Mouse (Mus musculus) hindbrain, embryonic 12.5 days (tissue): ENCODE data around the gene C1qa. TPM values are rescaled to one million over a fixed set of nuclear protein-coding genes. Genes with fewer than 3 reads are reported as not detected.

Source experiments
- ATAC-seq: fragments of 200-750 bp; cut with Nextera tagmentation; 2 replicates; pipeline ENCODE4 v1.8.0; 2017; ENCODE audit warnings: moderate TSS enrichment; ENCODE audit not compliant: low FRiP score
- H3K27ac ChIP-seq: fragments of 300-500 bp; sonication (generic); 2 replicates; pipeline ENCODE4 v1.5.1; 2016; ENCODE audit warnings: mild to moderate bottlenecking
- H3K27me3 ChIP-seq: fragments of 300-500 bp; sonication (generic); 2 replicates; pipeline ENCODE4 v1.6.1; 2016; ENCODE audit warnings: mild to moderate bottlenecking
- H3K36me3 ChIP-seq: fragments of 300-500 bp; sonication (generic); 2 replicates; pipeline ENCODE4 v1.6.1; 2016; ENCODE audit warnings: mild to moderate bottlenecking
- H3K4me1 ChIP-seq: fragments of 300-500 bp; sonication (generic); 2 replicates; pipeline ENCODE4 v1.6.1; 2016
- H3K4me2 ChIP-seq: fragments of 300-500 bp; sonication (generic); replicated peaks from 2 replicates; pipeline ENCODE4 v1.6.1; 2016; ENCODE audit warnings: mild to moderate bottlenecking
- H3K4me3 ChIP-seq: fragments of 300-500 bp; sonication (generic); 2 replicates; pipeline ENCODE4 v1.5.1; 2016; ENCODE audit warnings: mild to moderate bottlenecking
- H3K9ac ChIP-seq: fragments of 300-500 bp; sonication (generic); 2 replicates; pipeline ENCODE4 v1.6.1; 2016; ENCODE audit warnings: mild to moderate bottlenecking, moderate library complexity
- H3K9me3 ChIP-seq: fragments of 300-500 bp; sonication (generic); replicated peaks from 2 replicates; pipeline ENCODE4 v1.6.1; 2016; ENCODE audit warnings: mild to moderate bottlenecking
- WGBS: fragments of 180-500 bp; shearing (Covaris S2); methylation state at CpG from one replicate; pipeline ENCODE4 v1.1.7; 2016; 5-methylcytosine and 5-hydroxymethylcytosine counted together
- polyA plus RNA-seq: library from polyadenylated mRNA; unstranded; fragments of >200 nt; fragmentation: Nextera tagmentation; extraction: Ambion mirVana; gene quantifications from 2 replicates; pipeline ENCODE4 v1.2.1, GENCODE M21; 2016

The C1qa gene
- polyA plus RNA-seq, result 14.6 and 17.8 TPM in 2 replicates

DNA sequence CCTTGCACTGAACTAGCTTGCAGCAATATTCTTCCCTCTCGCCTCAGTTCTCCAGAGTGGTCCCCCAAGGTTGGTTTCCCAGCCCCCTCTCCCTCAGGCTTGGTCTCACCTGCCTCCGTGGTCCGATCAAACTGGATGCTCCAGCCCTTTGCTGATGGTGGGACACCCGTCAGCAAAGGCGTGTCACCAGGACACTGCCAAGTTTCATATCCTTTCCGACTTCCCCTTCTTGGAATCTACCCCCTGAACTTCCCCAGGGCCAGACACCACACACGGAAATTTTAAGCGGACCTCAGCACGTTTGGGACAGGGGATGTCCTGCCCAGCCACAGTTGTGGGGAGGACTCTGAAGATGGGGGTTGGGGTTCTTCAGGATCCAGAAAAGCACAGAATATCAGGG is at the start of gene C1qa:
C1qa (minus strand) TSS at position 167 of the 400 bp plus-strand sequence.
- H3K9me3 ChIP-seq, result no peaks in the 10 kb centered on the region
- ATAC-seq, result no peak
- H3K9ac ChIP-seq, result no peak within 1 kb of the TSS
- 81% methylated on average over 9 of the region's 9 CpGs for WGBS
- no peaks in the 10 kb centered on the region for H3K36me3 ChIP-seq
- H3K27me3 ChIP-seq, result peaks cover 50% of the 10 kb centered on the region
- no peak within 1 kb of the TSS for H3K27ac ChIP-seq
- H3K4me1 ChIP-seq, result peaks cover 11% of the 10 kb centered on the region
- no peak within 1 kb of the TSS for H3K4me2 ChIP-seq
- no peak within 1 kb of the TSS for H3K4me3 ChIP-seq

DNA sequence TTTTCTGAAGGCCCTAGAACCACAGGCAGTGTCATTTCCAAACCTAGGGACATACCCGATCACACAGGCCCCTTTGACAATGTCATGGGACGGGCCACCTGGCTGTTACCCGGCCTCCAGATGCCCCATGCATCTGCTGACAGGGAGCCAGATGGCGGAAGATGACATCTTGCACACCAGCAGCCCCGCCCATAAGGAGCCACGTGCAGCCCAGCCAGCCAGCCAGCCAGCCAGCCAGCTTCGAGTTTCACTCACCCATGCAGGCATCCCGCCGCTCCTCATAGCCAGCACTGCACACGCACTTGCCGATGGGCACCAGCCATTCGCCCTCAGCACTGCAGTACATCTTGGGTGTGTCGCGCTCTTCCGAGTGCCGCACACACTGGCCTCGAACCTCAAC is 46.8 kb upstream of the C1qa start:
- H3K4me1 ChIP-seq, result peaks cover 33% of the 10 kb centered on the region
- no peaks in the 10 kb centered on the region for H3K9me3 ChIP-seq
- ATAC-seq, result no peak
- no peaks in the 10 kb centered on the region for H3K36me3 ChIP-seq
- H3K4me3 ChIP-seq, result no peak overlapping the region
- no peak overlapping the region for H3K9ac ChIP-seq
- no peak overlapping the region for H3K4me2 ChIP-seq
- 54% methylated on average over 17 of the region's 17 CpGs for WGBS
- no peak overlapping the region for H3K27ac ChIP-seq
- peaks cover 36% of the 10 kb centered on the region for H3K27me3 ChIP-seq

DNA sequence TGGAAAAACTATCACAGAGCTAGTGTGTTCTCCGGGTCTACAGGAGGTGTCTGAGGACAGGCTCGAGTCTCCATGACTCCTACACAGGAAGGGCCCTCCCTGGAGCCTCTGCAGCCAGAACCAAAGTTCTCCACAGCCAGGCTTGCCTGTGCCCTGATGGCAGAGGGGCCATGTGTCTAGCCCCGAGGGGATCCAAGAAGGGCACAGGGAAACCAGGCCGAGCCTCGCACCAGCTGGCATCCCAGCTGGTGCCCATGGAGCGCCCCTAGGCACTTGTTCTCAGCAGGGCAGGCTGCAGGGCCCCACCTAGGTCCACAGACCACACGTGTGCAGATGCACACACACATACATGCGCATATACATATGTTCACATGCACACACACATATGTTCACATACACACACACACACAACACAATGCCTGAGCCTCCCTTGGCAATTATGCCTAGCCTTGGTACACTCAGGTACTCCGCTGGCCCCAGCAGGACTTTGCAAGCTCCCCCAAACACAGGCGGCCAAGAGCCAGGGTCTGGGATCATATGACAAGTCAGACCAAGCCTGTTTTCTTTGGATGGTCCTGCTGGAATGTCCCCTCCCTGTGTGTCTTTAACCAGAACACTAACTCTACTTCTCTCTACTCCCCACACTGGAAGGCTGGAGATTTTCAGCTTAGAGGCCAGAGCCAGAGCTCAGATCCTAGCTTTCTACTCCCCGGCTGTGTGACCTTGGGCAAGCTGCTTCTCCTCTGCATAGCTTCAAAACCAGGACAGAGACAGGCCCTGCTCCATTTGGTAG is 46.2 kb upstream of the C1qa start:
- ATAC-seq, result no peak
- Histone ChIP-seq H3K4me3 (no peak overlapping the region), H3K4me2 (no peak overlapping the region), H3K9ac (no peak overlapping the region), H3K9me3 (no peaks in the 10 kb centered on the region), H3K27me3 (peaks cover 42% of the 10 kb centered on the region), H3K4me1 (peaks cover 30% of the 10 kb centered on the region), H3K27ac (no peak overlapping the region), H3K36me3 (no peaks in the 10 kb centered on the region)
- WGBS, result 73% methylated on average over 11 of the region's 11 CpGs

DNA sequence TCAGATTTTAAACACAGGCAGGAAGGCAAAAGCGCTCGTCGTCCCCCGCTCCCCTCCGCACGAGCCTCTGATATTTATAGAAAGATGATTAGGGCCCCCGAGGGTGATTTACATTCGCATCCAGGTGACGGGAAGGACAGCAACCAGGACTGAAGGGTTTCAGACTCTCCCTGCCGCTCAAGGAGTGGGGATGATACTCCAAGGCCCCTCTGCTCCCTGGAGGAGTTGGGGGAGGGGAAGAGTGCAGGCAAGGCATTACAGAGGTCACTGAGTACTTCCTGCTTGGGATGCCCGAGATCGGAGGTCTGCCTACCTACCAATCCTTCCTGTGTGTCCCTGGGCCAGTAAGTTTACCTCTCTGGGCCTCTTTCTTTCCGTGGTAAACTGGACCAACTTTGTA is 44.6 kb upstream of the C1qa start:
- Histone ChIP-seq H3K27ac (no peak overlapping the region), H3K9me3 (no peaks in the 10 kb centered on the region), H3K4me1 (peaks cover 23% of the 10 kb centered on the region), H3K4me2 (0 out of 2 replicates have a peak overlapping the region, but pooled peaks have one; percentile 15), H3K9ac (no peak overlapping the region), H3K27me3 (peaks cover 48% of the 10 kb centered on the region), H3K36me3 (no peaks in the 10 kb centered on the region), H3K4me3 (no peak overlapping the region)
- ATAC-seq, result no peak
- WGBS, result 24% methylated on average over 13 of the region's 13 CpGs

DNA sequence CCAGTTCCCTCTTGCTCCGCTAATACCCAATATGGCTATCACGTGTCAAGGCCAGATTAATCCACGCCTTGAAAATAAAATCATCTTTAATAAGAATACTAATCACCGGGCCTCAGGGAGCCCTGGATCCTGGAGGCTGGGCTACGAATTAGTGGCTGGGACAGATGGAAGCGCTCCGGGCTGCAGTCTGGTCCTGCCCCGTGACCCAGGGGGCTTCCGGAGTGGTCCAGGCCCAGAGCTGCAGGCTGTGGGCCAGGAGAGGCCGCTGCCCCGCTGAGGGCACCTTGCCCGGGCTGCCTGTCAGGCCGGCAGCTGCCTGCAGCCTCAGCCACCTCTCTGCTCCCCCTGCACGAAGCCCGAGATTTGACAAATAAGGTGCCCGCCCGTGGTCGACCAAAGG is 44.2 kb upstream of the C1qa start:
- Histone ChIP-seq H3K9me3 (no peaks in the 10 kb centered on the region), H3K27me3 (peaks cover 48% of the 10 kb centered on the region), H3K36me3 (no peaks in the 10 kb centered on the region), H3K9ac (no peak overlapping the region), H3K4me3 (no peak overlapping the region), H3K4me1 (peaks cover 23% of the 10 kb centered on the region), H3K4me2 (0 out of 2 replicates have a peak overlapping the region, but pooled peaks have one; percentile 15), H3K27ac (no peak overlapping the region)
- whole genome bisulfite sequencing, result 17% methylated on average over 18 of the region's 18 CpGs
- no peak for ATAC-seq

DNA sequence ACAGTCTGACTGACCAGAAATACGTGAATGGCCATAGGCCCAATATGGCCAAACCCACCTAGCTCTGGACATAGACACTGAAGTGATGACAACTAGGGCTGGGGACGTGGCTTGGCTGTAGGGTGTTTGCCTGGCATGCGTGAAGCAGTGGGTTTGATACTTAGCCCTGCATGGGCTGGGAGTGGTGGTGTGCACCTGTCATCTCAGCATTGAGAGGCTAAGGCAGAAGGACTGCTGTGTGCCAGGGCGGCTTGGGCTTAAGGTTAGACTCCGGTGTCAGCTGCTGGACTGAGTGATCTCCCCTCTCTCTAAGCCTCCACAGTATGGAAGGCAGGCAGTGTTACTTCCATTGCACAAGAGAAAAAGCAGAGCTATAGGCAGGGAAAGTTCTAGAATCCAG is 39.3 kb upstream of the C1qa start:
- Histone ChIP-seq H3K4me2 (no peak overlapping the region), H3K4me3 (no peak overlapping the region), H3K27ac (no peak overlapping the region), H3K27me3 (peaks cover 49% of the 10 kb centered on the region), H3K9ac (no peak overlapping the region), H3K36me3 (no peaks in the 10 kb centered on the region), H3K9me3 (no peaks in the 10 kb centered on the region), H3K4me1 (peaks cover 12% of the 10 kb centered on the region)
- WGBS, result 89% methylated on average over 5 of the region's 5 CpGs
- ATAC-seq, result no peak

DNA sequence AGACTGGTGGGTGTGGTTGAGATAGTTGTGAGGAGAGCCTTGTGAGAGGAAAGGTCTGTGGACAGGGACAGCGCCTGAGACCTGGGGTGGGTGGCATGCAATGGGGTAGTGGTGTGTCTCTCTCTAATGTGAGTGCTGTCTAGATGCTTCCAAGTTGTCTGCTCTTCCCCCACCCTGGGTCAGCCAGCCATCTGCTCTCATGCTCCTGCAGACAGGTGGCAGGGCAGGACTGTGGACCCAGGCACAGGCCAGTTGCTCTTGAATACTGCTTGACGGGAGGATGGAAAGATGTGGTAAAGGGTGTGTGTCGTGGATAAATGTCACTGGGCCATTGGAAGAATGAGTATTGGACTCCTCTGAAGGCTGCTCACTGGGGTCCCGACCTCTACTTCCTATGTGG is 38.7 kb upstream of the C1qa start:
- no peak overlapping the region for H3K27ac ChIP-seq
- no peak overlapping the region for H3K4me3 ChIP-seq
- H3K4me2 ChIP-seq, result no peak overlapping the region
- no peaks in the 10 kb centered on the region for H3K9me3 ChIP-seq
- H3K36me3 ChIP-seq, result no peaks in the 10 kb centered on the region
- no peak for ATAC-seq
- peaks cover 46% of the 10 kb centered on the region for H3K27me3 ChIP-seq
- H3K9ac ChIP-seq, result no peak overlapping the region
- 80% methylated on average over 4 of the region's 4 CpGs for WGBS
- H3K4me1 ChIP-seq, result peaks cover 10% of the 10 kb centered on the region

DNA sequence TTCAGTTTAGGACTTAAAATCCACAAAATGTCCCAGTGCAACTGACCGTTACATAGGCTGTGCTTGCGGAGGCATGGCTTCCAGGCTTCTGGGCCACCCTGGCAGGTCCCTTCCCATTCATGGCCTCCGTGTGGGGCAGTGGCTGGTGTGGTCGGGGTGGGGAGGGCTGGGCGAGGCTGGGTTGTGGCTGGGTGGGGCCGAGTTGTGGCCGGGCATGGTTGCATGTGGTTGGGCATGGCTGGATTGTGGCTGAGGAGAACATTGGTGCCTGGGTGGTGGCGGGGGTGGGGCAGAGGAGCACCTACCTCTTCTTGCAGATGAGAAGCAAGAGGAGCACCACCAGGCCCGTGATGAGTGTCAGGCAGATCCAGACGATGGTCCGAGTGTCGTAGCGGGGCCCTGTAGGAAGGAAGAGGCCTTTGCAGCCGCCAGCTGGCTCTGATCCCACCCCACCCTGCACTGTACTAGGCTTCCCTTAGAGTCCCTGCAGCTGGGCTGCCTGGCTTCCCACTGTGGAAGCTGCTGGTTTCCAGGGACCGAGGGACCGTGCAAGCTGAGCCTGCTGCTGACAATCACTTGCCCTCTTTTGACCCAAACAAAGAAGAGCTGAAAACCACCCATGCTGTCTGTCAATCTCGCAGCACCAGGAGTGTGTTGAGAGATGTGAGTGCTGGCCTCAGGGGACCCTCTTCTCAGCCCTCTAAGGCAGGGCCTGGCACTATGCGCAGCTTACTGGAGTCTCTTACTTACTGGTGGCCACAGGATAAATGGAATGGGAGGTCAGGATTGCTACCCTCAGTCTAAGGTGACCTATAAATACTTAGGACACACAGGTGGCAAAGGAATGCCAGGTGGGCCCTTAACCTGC is 36.4 kb upstream of the C1qa start:
- no peak overlapping the region for H3K9ac ChIP-seq

DNA sequence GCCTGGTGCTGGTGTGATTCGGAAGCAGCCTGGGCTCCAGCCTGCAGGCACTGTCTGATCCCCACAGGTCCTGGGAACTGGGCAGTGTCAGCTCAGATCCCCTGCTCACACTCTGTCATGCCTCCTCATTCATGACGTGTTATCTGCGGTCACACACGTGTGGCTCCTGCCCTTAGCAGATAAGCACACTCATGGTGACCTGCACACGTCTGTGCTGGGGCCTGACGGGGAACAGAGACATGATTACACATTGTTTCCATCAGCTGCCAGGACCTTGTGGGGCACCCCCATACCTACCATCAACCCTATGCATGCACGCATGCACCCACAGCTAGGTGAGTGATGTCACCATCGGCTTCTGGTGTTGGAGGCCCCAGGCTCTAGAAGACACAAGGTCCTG is 31.9 kb upstream of the C1qa start:
- no peak overlapping the region for H3K4me3 ChIP-seq
- no peak overlapping the region for H3K4me2 ChIP-seq
- 90% methylated on average over 8 of the region's 8 CpGs for WGBS
- H3K9ac ChIP-seq, result no peak overlapping the region
- H3K27ac ChIP-seq, result no peak overlapping the region
- no peaks in the 10 kb centered on the region for H3K9me3 ChIP-seq
- H3K36me3 ChIP-seq, result no peaks in the 10 kb centered on the region
- ATAC-seq, result no peak
- peaks cover 50% of the 10 kb centered on the region for H3K27me3 ChIP-seq
- H3K4me1 ChIP-seq, result peaks cover 15% of the 10 kb centered on the region

More for the DNA sequence above, 36.4 kb upstream of the C1qa start:
- Histone ChIP-seq H3K36me3 (no peaks in the 10 kb centered on the region), H3K4me3 (no peak overlapping the region), H3K4me2 (no peak overlapping the region), H3K27ac (no peak overlapping the region), H3K4me1 (peaks cover 10% of the 10 kb centered on the region), H3K27me3 (peaks cover 41% of the 10 kb centered on the region), H3K9me3 (no peaks in the 10 kb centered on the region)
- peak; percentile 43; the same call in 1 of the 2 replicates for ATAC-seq
- WGBS, result 45% methylated on average over 18 of the region's 18 CpGs

DNA sequence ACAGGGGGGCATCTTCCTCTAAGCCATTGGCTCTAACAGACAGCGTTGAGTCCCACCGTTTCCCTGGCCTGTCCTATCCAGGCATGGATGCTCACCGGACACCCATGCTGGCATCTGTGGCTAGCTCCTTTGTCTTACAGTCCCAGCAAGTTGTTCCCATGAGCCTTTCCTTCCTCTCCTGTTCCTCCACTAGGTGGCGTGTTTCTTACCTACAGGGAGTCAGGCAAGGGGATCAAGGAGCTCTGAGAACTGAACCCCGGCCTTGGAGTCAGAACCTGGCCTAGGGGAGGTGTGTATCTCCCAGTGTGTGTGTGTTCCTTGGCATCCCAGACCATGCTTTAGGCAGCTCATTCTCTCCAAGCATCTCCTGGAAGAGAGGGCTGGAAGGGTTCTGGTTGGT is 30.3 kb upstream of the C1qa start:
- Histone ChIP-seq H3K4me3 (no peak overlapping the region), H3K27ac (no peak overlapping the region), H3K36me3 (no peaks in the 10 kb centered on the region), H3K4me2 (no peak overlapping the region), H3K27me3 (peaks cover 59% of the 10 kb centered on the region), H3K9me3 (no peaks in the 10 kb centered on the region), H3K9ac (no peak overlapping the region), H3K4me1 (peaks cover 5% of the 10 kb centered on the region; the same call in 1 of the 2 replicates)
- no peak for ATAC-seq
- 7% methylated on average over 5 of the region's 5 CpGs for WGBS

DNA sequence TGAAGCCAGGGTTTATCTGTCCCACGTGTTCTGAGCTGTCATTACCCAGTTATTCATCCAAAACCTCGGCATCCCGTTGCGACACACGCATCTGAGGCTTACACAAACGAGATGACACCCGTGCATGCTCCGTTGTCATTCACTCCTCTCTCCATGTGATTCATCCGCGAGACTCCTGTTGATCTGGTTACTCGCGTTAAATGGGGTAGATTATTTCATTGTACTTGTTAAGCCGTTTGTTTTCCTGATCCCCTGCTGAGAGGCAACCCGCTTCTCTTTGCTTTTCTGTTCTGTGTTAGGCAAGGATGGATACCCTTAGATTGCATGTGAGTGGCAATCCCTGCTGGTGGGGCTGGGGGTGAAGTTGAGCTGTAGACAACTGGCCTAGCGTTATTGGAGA is 27.2 kb upstream of the C1qa start:
- WGBS, result 12% methylated on average over 15 of the region's 15 CpGs
- ATAC-seq, result no peak
- Histone ChIP-seq H3K4me3 (no peak overlapping the region), H3K36me3 (no peaks in the 10 kb centered on the region), H3K9me3 (no peaks in the 10 kb centered on the region), H3K4me1 (peaks cover 5% of the 10 kb centered on the region; the same call in 1 of the 2 replicates), H3K4me2 (no peak overlapping the region), H3K9ac (no peak overlapping the region), H3K27me3 (peaks cover 63% of the 10 kb centered on the region), H3K27ac (no peak overlapping the region)

DNA sequence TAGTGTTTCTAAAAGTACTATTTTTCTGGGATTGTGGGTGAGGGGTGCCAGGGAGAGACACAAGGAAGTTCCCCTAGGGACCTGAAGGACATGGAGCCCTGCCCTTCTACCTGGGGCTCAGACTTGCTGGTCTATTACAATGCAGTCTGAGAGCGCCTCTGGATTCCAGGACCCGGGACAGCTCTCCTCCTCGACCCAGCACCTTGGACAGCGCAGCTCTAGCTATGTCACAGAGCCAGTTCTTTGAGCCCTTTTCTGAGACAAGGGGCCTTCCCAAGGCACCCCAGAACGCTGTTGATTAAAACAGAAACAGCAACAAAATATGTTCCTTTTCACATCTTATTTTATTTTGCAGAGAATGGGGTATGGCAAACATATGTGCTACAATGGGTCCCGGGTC is 25.9 kb upstream of the C1qa start:
- Histone ChIP-seq H3K4me2 (no peak overlapping the region), H3K27me3 (peaks cover 62% of the 10 kb centered on the region), H3K9ac (no peak overlapping the region), H3K27ac (no peak overlapping the region), H3K4me1 (peaks cover 5% of the 10 kb centered on the region; the same call in 1 of the 2 replicates), H3K9me3 (no peaks in the 10 kb centered on the region), H3K36me3 (no peaks in the 10 kb centered on the region), H3K4me3 (no peak overlapping the region)
- no peak for ATAC-seq
- WGBS, result 6% methylated on average over 6 of the region's 6 CpGs
